Comparison of ENCODE assay signal across 8 mouse cellular contexts in genomic region chr3:89182531-89183057, GRCm38 (mm10). TPM values are rescaled to one million over a fixed set of nuclear protein-coding genes. Genes with fewer than 3 reads are reported as not detected.
DNase-seq lines count a peak whose midpoint lies in the region; ATAC-seq and TF ChIP-seq lines count a peak whose summit lies in the region.

No protein-coding gene starts in this region.

- TF ChIP-seq EP300 in liver, postnatal 0 days (IDR thresholded peaks at IDR 0.05; ENCODE audit: low read depth), result no peak

- no peaks in the 10 kb centered on the region for H3K27me3 ChIP-seq in cerebellum, adult 2 months (ENCODE audit: control insufficient read depth, insufficient read depth, low read length)
- H3K27me3 ChIP-seq in C2C12 (ENCODE audit: control insufficient read depth, insufficient read depth, insufficient read length), result no peaks in the 10 kb centered on the region
- no peaks in the 10 kb centered on the region for H3K27me3 ChIP-seq in forebrain, postnatal 0 days (ENCODE audit: insufficient read depth, low read length)
- no peaks in the 10 kb centered on the region for H3K27me3 ChIP-seq in liver, postnatal 0 days (ENCODE audit: insufficient read depth, low read length)

- peaks cover 13% of the 10 kb centered on the region for H3K79me3 ChIP-seq in C2C12 (ENCODE audit: low read depth)

- no peaks in the 10 kb centered on the region for H3K9me3 ChIP-seq in forebrain, postnatal 0 days (ENCODE audit: low read length)
- H3K9me3 ChIP-seq in liver, postnatal 0 days (ENCODE audit: low read length), result no peaks in the 10 kb centered on the region

- ATAC-seq in forebrain, postnatal 0 days, result 0 out of 2 replicates have a peak, but pooled peaks have one; percentile 2
- ATAC-seq in liver, postnatal 0 days, result no peak
- ATAC-seq in frontal cortex, adult (ENCODE audit: low TSS enrichment), result no peak

- TF ChIP-seq CTCF in cerebellum, adult 2 months (IDR thresholded peaks at IDR 0.05; ENCODE audit: borderline replicate concordance, insufficient read depth, low read depth, low read length), result no peak
- TF ChIP-seq CTCF in C2C12 (IDR thresholded peaks at IDR 0.05; ENCODE audit: control insufficient read depth, insufficient read depth, insufficient read length), result no peak
- TF ChIP-seq CTCF in forebrain, postnatal 0 days (IDR thresholded peaks at IDR 0.05; ENCODE audit: low read depth), result no peak
- TF ChIP-seq CTCF in liver, postnatal 0 days (IDR thresholded peaks at IDR 0.05; ENCODE audit: low read depth), result no peak

- DNase-seq in cerebellum, adult 2 months, result no peak
- no peak for DNase-seq in cerebellum, adult 9-11 months
- DNase-seq in forebrain, postnatal 0 days, result no peak
- DNase-seq in liver, postnatal 0 days, result no peak
- no peak for DNase-seq in thymus, adult 18-20 months
- no peak for DNase-seq in thymus, postnatal 36 days

- peak overlapping the region; percentile 4 for H3ac ChIP-seq in C2C12 (ENCODE audit: control insufficient read depth, insufficient read length, low read depth)

- H3K4me3 ChIP-seq in cerebellum, adult 2 months (replicated peaks; ENCODE audit: insufficient read depth, low read depth, low read length), result peak overlapping the region; percentile 69
- no peak overlapping the region for H3K4me3 ChIP-seq in C2C12 (ENCODE audit: insufficient read depth, poor library complexity, severe bottlenecking)
- peak overlapping the region; percentile 65 for H3K4me3 ChIP-seq in forebrain, postnatal 0 days (ENCODE audit: low read depth, low read length)
- H3K4me3 ChIP-seq in liver, postnatal 0 days (ENCODE audit: low read depth, low read length), result peak overlapping the region; percentile 53

- peak overlapping the region; percentile 85 for H3K9ac ChIP-seq in forebrain, postnatal 0 days
- peak overlapping the region; percentile 61; the same call in 1 of the 2 replicates for H3K9ac ChIP-seq in liver, postnatal 0 days (replicated peaks)

- no peak for TF ChIP-seq POLR2A in cerebellum, adult 2 months (IDR thresholded peaks at IDR 0.05; ENCODE audit: borderline replicate concordance, insufficient read depth, low read length)

- no peak overlapping the region for H3K27ac ChIP-seq in cerebellum, adult 2 months (ENCODE audit: insufficient read depth, low read length)
- H3K27ac ChIP-seq in forebrain, postnatal 0 days (ENCODE audit: low read depth, low read length), result peak overlapping the region; percentile 89
- no peak overlapping the region for H3K27ac ChIP-seq in liver, postnatal 0 days (ENCODE audit: low read depth)

- H3K4me2 ChIP-seq in forebrain, postnatal 0 days (ENCODE audit: low read depth), result peak overlapping the region; percentile 93
- peak overlapping the region; percentile 85 for H3K4me2 ChIP-seq in liver, postnatal 0 days (ENCODE audit: low read depth, low read length)

- peaks cover 19% of the 10 kb centered on the region for H3K4me1 ChIP-seq in cerebellum, adult 2 months (ENCODE audit: control insufficient read depth, insufficient read depth, low read length)
- H3K4me1 ChIP-seq in forebrain, postnatal 0 days (ENCODE audit: insufficient read depth), result peaks cover 23% of the 10 kb centered on the region
- H3K4me1 ChIP-seq in liver, postnatal 0 days (ENCODE audit: insufficient read depth), result peaks cover 27% of the 10 kb centered on the region

- WGBS in cerebellum, adult 2 months, result 45% methylated on average over 7 of the region's 7 CpGs
- 48% methylated on average over 7 of the region's 7 CpGs for WGBS in forebrain, postnatal 0 days
- 31% methylated on average over 7 of the region's 7 CpGs for WGBS in liver, postnatal 0 days (ENCODE audit: insufficient replicate concordance)

- H3K36me3 ChIP-seq in C2C12 (ENCODE audit: control insufficient read depth, insufficient read depth), result peaks cover 34% of the 10 kb centered on the region
- H3K36me3 ChIP-seq in forebrain, postnatal 0 days (ENCODE audit: insufficient read depth), result peaks cover 40% of the 10 kb centered on the region
- peaks cover 30% of the 10 kb centered on the region for H3K36me3 ChIP-seq in liver, postnatal 0 days (replicated peaks; ENCODE audit: insufficient read depth, low read length)

- H3K79me2 ChIP-seq in C2C12 (ENCODE audit: control insufficient read depth, insufficient read depth), result peaks cover 19% of the 10 kb centered on the region

TF ChIP-seq in C2C12, 6 proteins besides CTCF, POLR2A, EP300 and RAD21:
- TF ChIP-seq CEBPB (IDR thresholded peaks at IDR 0.05; ENCODE audit: low read depth), result no peak
- no peak for TF ChIP-seq USF1 (IDR thresholded peaks at IDR 0.05; ENCODE audit: low read depth)
- no peak for TF ChIP-seq MAX (IDR thresholded peaks at IDR 0.05)
- TF ChIP-seq FOSL1 (IDR thresholded peaks at IDR 0.05; ENCODE audit: insufficient read depth, low read length, poor library complexity, severe bottlenecking), result no peak
- no peak for TF ChIP-seq MYOG (IDR thresholded peaks at IDR 0.05; ENCODE audit: control insufficient read depth, extremely low read depth, insufficient read length)
- no peak for TF ChIP-seq MYOD1 (IDR thresholded peaks at IDR 0.05; ENCODE audit: control insufficient read depth, insufficient read length, low read depth)

RNA-seq across cellular contexts. Expression of gene Fam189b, which starts 0.3 kb away (rescaled TPM):
- 86.8 and 97.7 TPM in 2 replicates for polyA plus RNA-seq in cerebellum, adult 2 months (2012; rRNA removed)
- 27.4 TPM for polyA plus RNA-seq in C2C12 (2012; fragmentation: generic; extraction: Trizol)
- total RNA-seq in forebrain, postnatal 0 days (2014; rRNA removed), result 8.9 and 12.7 TPM in 2 replicates
- 23.8 and 31.8 TPM in 2 replicates for polyA plus RNA-seq in forebrain, postnatal 0 days (2015; fragmentation: Nextera tagmentation; extraction: Ambion mirVana)
- 1.4 and 2.1 TPM in 2 replicates for polyA plus RNA-seq in liver, postnatal 0 days (2015; fragmentation: Nextera tagmentation; extraction: Ambion mirVana)

RNA-seq across cellular contexts. Expression of gene Scamp3, which starts 5.3 kb away (rescaled TPM):
- polyA plus RNA-seq in cerebellum, adult 2 months (2012; rRNA removed), result 109 and 121 TPM in 2 replicates
- 139 TPM for polyA plus RNA-seq in C2C12 (2012; fragmentation: generic; extraction: Trizol)
- total RNA-seq in forebrain, postnatal 0 days (2014; rRNA removed), result 44.3 and 63.7 TPM in 2 replicates
- polyA plus RNA-seq in forebrain, postnatal 0 days (2015; fragmentation: Nextera tagmentation; extraction: Ambion mirVana), result 116 and 124 TPM in 2 replicates
- polyA plus RNA-seq in liver, postnatal 0 days (2015; fragmentation: Nextera tagmentation; extraction: Ambion mirVana), result 50.1 and 52.2 TPM in 2 replicates

RNA-seq across cellular contexts. Expression of gene Clk2, which starts 18.0 kb away (rescaled TPM):
- polyA plus RNA-seq in cerebellum, adult 2 months (2012; rRNA removed), result 75.5 and 80.2 TPM in 2 replicates
- polyA plus RNA-seq in C2C12 (2012; fragmentation: generic; extraction: Trizol), result 14.5 TPM
- 35.6 and 43.1 TPM in 2 replicates for total RNA-seq in forebrain, postnatal 0 days (2014; rRNA removed)
- polyA plus RNA-seq in forebrain, postnatal 0 days (2015; fragmentation: Nextera tagmentation; extraction: Ambion mirVana), result 11.2 and 12.8 TPM in 2 replicates
- polyA plus RNA-seq in liver, postnatal 0 days (2015; fragmentation: Nextera tagmentation; extraction: Ambion mirVana), result 5.0 and 5.7 TPM in 2 replicates

RNA-seq across cellular contexts. Expression of gene Gba, which starts 20.1 kb away (rescaled TPM):
- polyA plus RNA-seq in cerebellum, adult 2 months (2012; rRNA removed), result 69.2 and 69.8 TPM in 2 replicates
- 40.6 TPM for polyA plus RNA-seq in C2C12 (2012; fragmentation: generic; extraction: Trizol)
- 46.9 and 51.1 TPM in 2 replicates for total RNA-seq in forebrain, postnatal 0 days (2014; rRNA removed)
- 40.4 and 41.7 TPM in 2 replicates for polyA plus RNA-seq in forebrain, postnatal 0 days (2015; fragmentation: Nextera tagmentation; extraction: Ambion mirVana)
- 25.8 and 26.3 TPM in 2 replicates for polyA plus RNA-seq in liver, postnatal 0 days (2015; fragmentation: Nextera tagmentation; extraction: Ambion mirVana)

RNA-seq across cellular contexts. Expression of gene Hcn3, which starts 22.6 kb away (rescaled TPM):
- polyA plus RNA-seq in cerebellum, adult 2 months (2012; rRNA removed), result 13.0 and 14.6 TPM in 2 replicates
- polyA plus RNA-seq in C2C12 (2012; fragmentation: generic; extraction: Trizol), result 0.15 TPM
- 44.9 and 45.5 TPM in 2 replicates for total RNA-seq in forebrain, postnatal 0 days (2014; rRNA removed)
- polyA plus RNA-seq in forebrain, postnatal 0 days (2015; fragmentation: Nextera tagmentation; extraction: Ambion mirVana), result 22.7 and 30.3 TPM in 2 replicates
- polyA plus RNA-seq in liver, postnatal 0 days (2015; fragmentation: Nextera tagmentation; extraction: Ambion mirVana), result 0.19 and 0.49 TPM in 2 replicates
